Mouse (Mus musculus) forebrain, embryonic 11.5 days (tissue): ENCODE measurements around the gene Hmg20b. TPM values are rescaled to one million over a fixed set of nuclear protein-coding genes. Genes with fewer than 3 reads are reported as not detected.
A peak's percentile ranks its signal among the peaks of the same experiment; 100 is the strongest.

ENCODE experiments used
- ATAC-seq: fragments of 200-750 bp; cut with Nextera tagmentation; replicated peaks from 2 replicates; pipeline ENCODE4 v1.8.0; 2017; ENCODE audit warnings: moderate TSS enrichment; ENCODE audit not compliant: low FRiP score
- DNase-seq: peaks from one replicate; pipeline ENCODE4 v3.0.0-alpha.2; 2017; ENCODE audit warnings: low spot score
- H3K27ac ChIP-seq: fragments of 300-500 bp; sonication (generic); 2 replicates; pipeline ENCODE4 v1.5.1; 2014; ENCODE audit warnings: low read depth, low read length
- H3K27me3 ChIP-seq: fragments of 300-500 bp; sonication (generic); 2 replicates; pipeline ENCODE4 v1.6.1; 2014; ENCODE audit warnings: mild to moderate bottlenecking, low read length, mixed read lengths; ENCODE audit not compliant: control insufficient read depth, insufficient read depth
- H3K36me3 ChIP-seq: fragments of 300-500 bp; sonication (generic); 2 replicates; pipeline ENCODE4 v1.6.1; 2014; ENCODE audit warnings: mild to moderate bottlenecking, low read length, moderate library complexity, mixed read lengths; ENCODE audit not compliant: control insufficient read depth, insufficient read depth
- H3K4me1 ChIP-seq: fragments of 300-500 bp; sonication (generic); replicated peaks from 2 replicates; pipeline ENCODE4 v1.6.1; 2014; ENCODE audit warnings: low read length, mixed read lengths; ENCODE audit not compliant: control insufficient read depth, insufficient read depth
- H3K4me2 ChIP-seq: fragments of 300-500 bp; sonication (generic); 2 replicates; pipeline ENCODE4 v1.6.1; 2014; ENCODE audit warnings: low read depth, mild to moderate bottlenecking, low read length, moderate library complexity, mixed read lengths; ENCODE audit not compliant: severe bottlenecking
- H3K4me3 ChIP-seq: fragments of 300-500 bp; sonication (generic); 2 replicates; pipeline ENCODE4 v1.5.1; 2014; ENCODE audit warnings: low read depth, low read length
- H3K9ac ChIP-seq: fragments of 300-500 bp; sonication (generic); 2 replicates; pipeline ENCODE4 v1.6.1; 2014; ENCODE audit warnings: low read length
- H3K9me3 ChIP-seq: fragments of 300-500 bp; sonication (generic); 2 replicates; pipeline ENCODE4 v1.6.1; 2016; ENCODE audit warnings: low read length, mixed read lengths; ENCODE audit not compliant: control insufficient read depth
- WGBS: fragments of 180-500 bp; shearing (Covaris S2); extraction: QIAGEN DNeasy Blood & Tissue Kit; methylation state at CpG from one replicate; pipeline ENCODE4 v1.1.7; 2014; 5-methylcytosine and 5-hydroxymethylcytosine counted together
- polyA plus RNA-seq: library from polyadenylated mRNA; unstranded; fragments of >200 nt; fragmentation: Nextera tagmentation; extraction: Ambion mirVana; gene quantifications from 2 replicates; pipeline ENCODE4 v1.2.1, GENCODE M21; 2014

Gene Hmg20b
- polyA plus RNA-seq, 1 experiment from 2014 or later: 109 TPM

- ATAC-seq: no peak
- 95% methylated on average over 27 of the region's 27 CpGs for WGBS
- H3K4me3 ChIP-seq: peak overlapping the region; percentile 93; the same call in 1 of the 2 replicates
- H3K9me3 ChIP-seq: no peaks in the 10 kb centered on the region
- H3K4me2 ChIP-seq: no peak overlapping the region
- H3K27me3 ChIP-seq: no peaks in the 10 kb centered on the region
- no peak overlapping the region for H3K27ac ChIP-seq
- H3K4me1 ChIP-seq: peaks cover 14% of the 10 kb centered on the region
- peaks cover 29% of the 10 kb centered on the region for H3K36me3 ChIP-seq
- DNase-seq: no peak
- no peak overlapping the region for H3K9ac ChIP-seq
These were observed 27.8 kb downstream of the Hmg20b start for GRCm38 (mm10) chr10:81322444-81322843.

- Histone ChIP-seq H3K27me3 (no peaks in the 10 kb centered on the region), H3K36me3 (peaks cover 26% of the 10 kb centered on the region)
- 4% methylated on average over 20 of the region's 20 CpGs for WGBS
These were observed 28.8 kb downstream of the Hmg20b start for GRCm38 (mm10) chr10:81321436-81321835.

GRCm38 (mm10) chr10:81320550-81321347 lies 29.5 kb downstream of the Hmg20b start, which contains the start of gene Cactin:
TSS of gene Cactin (plus strand) at chr10:81321103.
- peaks cover 20% of the 10 kb centered on the region for H3K4me1 ChIP-seq

More at GRCm38 (mm10) chr10:81321436-81321835, 28.8 kb downstream of the Hmg20b start:
- DNase-seq: no peak
- H3K9ac ChIP-seq: peak overlapping the region; percentile 83
- peak overlapping the region; percentile 93 for H3K4me3 ChIP-seq
- no peaks in the 10 kb centered on the region for H3K9me3 ChIP-seq
- H3K4me1 ChIP-seq: peaks cover 20% of the 10 kb centered on the region
- peak overlapping the region; percentile 79 for H3K4me2 ChIP-seq
- peak overlapping the region; percentile 72; the same call in 1 of the 2 replicates for H3K27ac ChIP-seq
- ATAC-seq: peak; percentile 3; the same call in 1 of the 2 replicates

GRCm38 (mm10) chr10:81319741-81320549 lies 30.3 kb downstream of the Hmg20b start:
- WGBS: 2% methylated on average over 38 of the region's 38 CpGs

More at GRCm38 (mm10) chr10:81320550-81321347, 29.5 kb downstream of the Hmg20b start, which contains the start of gene Cactin:
- H3K27ac ChIP-seq: peak within 1 kb of the TSS; percentile 72
- H3K9ac ChIP-seq: peak within 1 kb of the TSS; percentile 83
- H3K27me3 ChIP-seq: no peaks in the 10 kb centered on the region
- peak within 1 kb of the TSS; percentile 93 for H3K4me3 ChIP-seq
- no peaks in the 10 kb centered on the region for H3K9me3 ChIP-seq
- H3K36me3 ChIP-seq: peaks cover 23% of the 10 kb centered on the region
- DNase-seq (peak; percentile 99), ATAC-seq (peak; percentile 91)
- under 1% methylated on average over 68 of the region's 68 CpGs for WGBS
- peak within 1 kb of the TSS; percentile 79 for H3K4me2 ChIP-seq

GRCm38 (mm10) chr10:81319330-81319699 lies 31.0 kb downstream of the Hmg20b start:
- H3K4me2 ChIP-seq: peak overlapping the region; percentile 79
- H3K9ac ChIP-seq: peak overlapping the region; percentile 59
- peaks cover 20% of the 10 kb centered on the region for H3K4me1 ChIP-seq
- H3K27ac ChIP-seq: no peak overlapping the region
- H3K27me3 ChIP-seq: no peaks in the 10 kb centered on the region
- no peaks in the 10 kb centered on the region for H3K9me3 ChIP-seq
- H3K4me3 ChIP-seq: peak overlapping the region; percentile 93
- DNase-seq (no peak), ATAC-seq (no peak)
- 49% methylated on average over 8 of the region's 8 CpGs for WGBS
- H3K36me3 ChIP-seq: peaks cover 10% of the 10 kb centered on the region; the same call in 1 of the 2 replicates

More at GRCm38 (mm10) chr10:81319741-81320549, 30.3 kb downstream of the Hmg20b start:
- peaks cover 20% of the 10 kb centered on the region for H3K4me1 ChIP-seq
- H3K27ac ChIP-seq: peak overlapping the region; percentile 72
- ATAC-seq (peak; percentile 3), DNase-seq (peak; percentile 98)
- peaks cover 15% of the 10 kb centered on the region; the same call in 1 of the 2 replicates for H3K36me3 ChIP-seq
- peak overlapping the region; percentile 59 for H3K9ac ChIP-seq
- H3K27me3 ChIP-seq: no peaks in the 10 kb centered on the region
- no peaks in the 10 kb centered on the region for H3K9me3 ChIP-seq
- H3K4me2 ChIP-seq: peak overlapping the region; percentile 79
- peak overlapping the region; percentile 93 for H3K4me3 ChIP-seq

GRCm38 (mm10) chr10:81318589-81319329 lies 31.5 kb downstream of the Hmg20b start:
- no peak overlapping the region; the same call in 1 of the 2 replicates for H3K4me2 ChIP-seq
- ATAC-seq (no peak), DNase-seq (no peak)
- no peaks in the 10 kb centered on the region for H3K9me3 ChIP-seq
- H3K36me3 ChIP-seq: peaks cover 7% of the 10 kb centered on the region; the same call in 1 of the 2 replicates
- 94% methylated on average over 13 of the region's 13 CpGs for WGBS
- no peak overlapping the region for H3K4me3 ChIP-seq
- no peaks in the 10 kb centered on the region for H3K27me3 ChIP-seq
- no peak overlapping the region for H3K9ac ChIP-seq
- peaks cover 20% of the 10 kb centered on the region for H3K4me1 ChIP-seq
- no peak overlapping the region for H3K27ac ChIP-seq

GRCm38 (mm10) chr10:81317273-81317672 lies 33.0 kb downstream of the Hmg20b start:
- no peak for DNase-seq
- peak overlapping the region; percentile 39 for H3K9ac ChIP-seq

More at GRCm38 (mm10) chr10:81317273-81317672, 33.0 kb downstream of the Hmg20b start:
- Histone ChIP-seq H3K4me2 (peak overlapping the region; percentile 26; the same call in 1 of the 2 replicates), H3K9me3 (no peaks in the 10 kb centered on the region), H3K4me3 (no peak overlapping the region), H3K4me1 (peaks cover 19% of the 10 kb centered on the region), H3K27me3 (no peaks in the 10 kb centered on the region), H3K27ac (no peak overlapping the region), H3K36me3 (peaks cover 8% of the 10 kb centered on the region; the same call in 1 of the 2 replicates)
- no peak for ATAC-seq
- 12% methylated on average over 20 of the region's 20 CpGs for WGBS
